Mouse (Mus musculus) kidney, postnatal 36 days (tissue): Measurements from ENCODE around the gene Ttc21b.
"Not testable (repeated sequence)": the region's sequence is repeated elsewhere in the genome, so short reads cannot be mapped to it uniquely, and the experiment has no call there.

Experiments used
- DNase-seq, 2 experiments: peaks; one replicate each; pipeline ENCODE4 v3.0.0; 2021 to 2022; ENCODE audit warnings: mixed read lengths in 2 of 2

Gene Ttc21b

DNA sequence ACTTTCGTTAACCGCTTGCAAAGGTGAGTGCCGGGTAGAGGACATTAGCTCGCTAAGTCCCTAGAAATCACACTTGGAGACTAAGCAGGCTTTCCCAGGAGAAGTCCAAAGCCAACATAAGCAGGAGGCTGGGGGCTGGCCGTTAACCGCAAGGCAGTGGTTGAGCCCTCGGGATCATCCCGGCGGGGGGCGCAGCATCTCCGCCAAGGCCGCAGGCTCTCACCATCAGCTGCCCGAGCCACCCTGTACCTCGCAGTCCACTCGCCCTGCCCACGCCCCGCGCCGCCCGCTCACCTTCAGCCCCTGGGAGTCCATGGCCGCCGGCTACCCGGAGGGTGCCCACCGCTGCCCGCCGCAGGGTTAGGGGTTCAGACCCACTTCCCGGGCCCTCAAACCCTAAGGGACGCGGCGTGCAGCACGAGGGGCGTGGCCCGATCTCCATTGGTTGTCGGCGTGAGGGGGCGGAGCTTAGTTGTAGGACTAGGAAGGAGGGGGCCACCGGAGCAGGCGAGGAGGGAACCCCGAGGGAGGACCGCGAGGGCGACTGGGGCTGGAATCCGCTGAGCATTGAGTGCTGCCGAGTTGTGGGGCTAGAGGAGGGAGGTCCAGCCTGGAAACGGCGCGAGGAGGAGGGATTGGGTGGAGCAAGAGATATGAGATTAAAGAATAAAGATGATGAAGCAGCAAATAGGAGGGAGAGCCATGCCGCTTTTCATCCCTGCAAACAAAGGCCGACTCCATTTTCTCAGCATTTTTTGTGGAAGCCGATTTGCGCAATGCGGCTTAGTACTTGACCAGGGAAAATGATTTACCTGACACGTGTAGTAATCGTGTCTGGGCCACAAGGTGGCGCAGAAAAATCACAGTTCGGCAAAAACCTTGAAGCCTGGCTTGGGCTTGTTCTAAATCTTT, at the start of gene Ttc21b:
Gene Ttc21b, minus strand, starts transcription at position 398 of the 912 bp plus-strand sequence.
- DNase-seq, result peak; percentile 98 to 99

DNA sequence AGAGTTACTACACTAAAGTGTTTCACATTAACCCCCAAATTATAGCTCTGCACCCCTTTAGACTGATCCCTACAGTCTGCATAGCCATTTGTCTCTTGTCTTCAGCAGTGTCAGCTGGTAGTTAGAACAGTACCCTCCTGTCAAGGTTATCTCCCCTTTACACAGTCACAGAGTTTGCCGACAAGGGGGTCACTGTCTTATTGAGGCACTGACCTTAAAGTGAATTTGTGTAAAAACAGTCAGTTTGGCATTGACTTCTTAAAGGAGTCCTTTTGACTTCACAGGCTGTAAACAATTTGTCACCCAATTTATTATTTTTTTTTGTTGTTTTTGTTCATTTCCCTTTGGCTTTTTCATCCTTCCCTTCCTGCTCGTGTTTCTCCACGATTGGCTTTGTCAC, 16.1 kb upstream of the Ttc21b start:
- no peak for DNase-seq

DNA sequence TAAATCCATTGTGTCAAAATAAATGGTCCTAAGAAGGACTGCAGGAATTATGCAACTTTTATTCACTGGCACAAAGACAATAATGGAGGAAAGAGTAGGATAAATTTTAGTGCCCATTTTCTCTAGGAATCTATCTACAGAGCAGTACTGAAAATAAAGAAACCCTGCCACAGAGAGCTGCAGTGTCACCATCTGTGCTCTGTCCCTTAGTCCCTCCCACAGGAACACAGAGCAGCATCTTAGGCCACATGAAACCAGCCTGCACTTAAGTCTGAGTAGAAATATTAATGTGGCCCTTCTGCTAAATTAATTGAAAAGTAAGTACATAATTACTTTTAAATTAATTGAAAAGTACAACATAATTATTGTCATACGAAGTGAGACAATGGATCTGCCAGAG, 12.4 kb downstream of the Ttc21b start:
- no peak for DNase-seq

DNA sequence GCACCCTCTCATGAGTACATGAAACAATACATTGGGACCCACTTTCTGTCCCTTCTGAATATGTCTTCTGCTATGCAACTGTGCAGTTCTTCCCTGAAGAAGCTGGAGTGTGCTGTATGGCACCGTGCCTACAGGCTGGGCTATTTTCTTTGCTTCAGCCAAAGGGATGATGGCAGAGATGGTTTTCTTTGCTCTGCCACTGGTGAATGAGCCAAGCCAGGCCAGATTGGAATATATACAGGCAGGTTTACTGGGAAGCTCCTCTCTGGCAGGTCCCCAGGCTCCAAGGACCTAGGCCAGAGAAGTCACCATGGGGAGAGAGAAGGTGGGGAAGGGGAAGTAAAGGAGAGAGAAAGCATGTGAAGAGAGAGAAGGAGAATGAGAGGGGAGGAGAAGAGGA, 16.1 kb downstream of the Ttc21b start:
- DNase-seq, result no peak

DNA sequence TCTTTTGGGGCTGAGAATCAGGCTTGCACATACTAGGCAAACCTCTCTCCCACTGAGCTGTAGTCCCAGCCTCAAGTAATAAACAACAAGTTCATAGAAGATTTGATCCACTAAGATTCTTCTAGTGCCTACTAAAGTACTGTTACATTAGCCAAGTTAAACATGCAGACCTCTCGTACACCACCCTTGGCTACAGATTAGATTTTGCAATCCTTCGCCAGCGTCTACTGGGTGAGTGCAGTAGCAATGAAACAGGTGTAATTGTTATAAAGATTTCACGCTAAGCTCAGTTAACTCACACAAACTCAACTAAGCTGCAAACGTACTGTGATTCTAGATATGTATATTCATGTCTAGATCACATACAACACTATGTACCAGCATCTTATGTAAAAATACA, 17.5 kb downstream of the Ttc21b start:
- DNase-seq, result no peak

DNA sequence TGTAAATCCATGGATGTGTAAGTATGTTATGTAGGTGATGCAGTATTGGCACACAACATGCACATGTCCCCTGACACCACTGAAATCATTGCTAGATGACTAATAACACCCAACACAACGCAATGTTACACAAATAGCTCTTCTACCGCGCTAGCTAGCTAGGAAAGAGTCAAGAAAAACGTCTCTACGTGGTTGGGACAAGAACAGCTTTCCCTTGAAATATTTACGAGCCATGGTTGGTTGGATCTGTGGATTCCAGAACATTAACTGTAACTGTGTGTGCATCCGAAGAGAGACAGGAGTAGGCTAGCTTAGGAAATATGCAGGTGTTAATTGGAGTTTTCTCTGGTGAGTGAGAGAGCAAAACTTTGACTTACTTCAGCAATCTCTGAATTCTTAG, 35.5 kb downstream of the Ttc21b start:
- no peak for DNase-seq

DNA sequence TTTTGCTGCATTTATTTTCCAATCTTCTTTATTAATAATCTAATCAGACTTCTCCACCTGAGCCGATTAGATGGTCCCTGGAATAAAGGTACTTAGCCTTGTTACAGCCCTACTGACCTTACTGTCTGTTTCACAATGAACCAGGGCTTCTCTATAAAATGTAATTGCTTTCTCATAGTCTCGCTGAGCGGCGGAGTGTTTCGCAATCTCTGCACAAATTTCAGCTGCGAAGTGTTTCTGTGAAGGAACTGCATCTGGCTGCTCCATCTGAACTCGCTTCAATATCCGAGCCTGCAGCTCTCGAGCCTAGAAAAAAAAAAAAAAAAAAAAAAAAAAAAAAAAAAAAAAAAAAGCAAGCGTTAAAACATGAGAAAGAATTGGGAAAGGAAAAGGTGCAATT, 46.5 kb downstream of the Ttc21b start:
- DNase-seq, result no peak

DNA sequence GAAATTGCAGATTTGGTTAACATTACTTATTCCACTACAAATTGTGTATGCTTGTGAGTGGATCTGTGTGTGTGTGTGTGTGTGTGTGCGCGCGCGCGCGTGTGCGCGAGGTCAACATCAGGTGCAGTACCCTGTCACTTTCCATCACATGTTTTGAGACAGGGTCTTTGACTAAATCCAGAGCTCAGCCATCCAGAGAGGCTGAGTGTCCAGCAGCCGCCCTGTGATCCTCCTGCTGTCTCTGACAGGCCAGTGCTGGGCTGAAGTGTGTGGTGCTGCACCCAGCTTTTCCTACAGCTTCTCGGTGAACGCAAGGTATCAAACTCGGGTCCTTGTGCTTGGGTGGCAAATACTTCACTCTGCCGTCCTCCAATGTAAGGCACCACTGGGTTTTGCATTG, 47.1 kb downstream of the Ttc21b start:
- DNase-seq, result no peak

DNA sequence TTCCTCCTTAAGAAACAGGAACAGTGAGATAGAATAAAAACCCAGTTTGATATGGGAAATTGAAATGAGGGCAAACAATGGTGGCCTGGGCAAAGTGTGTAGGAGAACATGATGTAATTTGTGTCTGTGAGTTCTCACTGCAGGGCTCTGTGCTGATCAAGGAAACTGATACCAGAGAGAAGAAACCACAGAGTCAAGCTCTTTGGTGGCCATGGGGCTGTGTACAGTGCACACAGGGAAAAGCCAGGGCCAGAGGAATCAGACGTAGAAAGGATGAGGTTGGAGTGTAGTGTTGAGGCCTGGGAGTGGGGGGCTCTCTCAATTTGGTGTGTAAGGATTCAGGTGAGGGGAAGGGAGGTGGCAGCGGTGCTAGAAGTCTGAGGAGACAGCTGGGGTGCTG, 49.6 kb downstream of the Ttc21b start:
- DNase-seq, result no peak

DNA sequence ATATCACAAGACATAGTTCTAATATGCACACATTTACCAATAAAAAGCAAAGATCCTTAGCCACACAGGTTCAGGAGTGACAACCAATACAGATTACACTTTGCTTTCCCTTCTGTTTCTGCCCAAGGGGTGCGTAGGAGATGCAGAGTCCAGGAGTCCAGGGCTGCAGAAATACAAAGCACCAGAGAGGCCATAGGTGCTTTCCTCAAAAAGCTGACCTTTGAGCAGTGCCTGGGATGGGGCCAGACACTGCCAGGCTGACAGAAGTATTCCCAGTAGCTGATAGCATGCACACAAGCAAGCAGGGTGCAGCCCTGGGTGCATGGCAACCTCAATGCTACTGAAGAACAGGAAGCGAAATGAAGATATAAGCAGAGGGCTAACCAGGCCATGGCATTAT, 52.2 kb downstream of the Ttc21b start:
- peak; percentile 81 to 83 for DNase-seq

DNA sequence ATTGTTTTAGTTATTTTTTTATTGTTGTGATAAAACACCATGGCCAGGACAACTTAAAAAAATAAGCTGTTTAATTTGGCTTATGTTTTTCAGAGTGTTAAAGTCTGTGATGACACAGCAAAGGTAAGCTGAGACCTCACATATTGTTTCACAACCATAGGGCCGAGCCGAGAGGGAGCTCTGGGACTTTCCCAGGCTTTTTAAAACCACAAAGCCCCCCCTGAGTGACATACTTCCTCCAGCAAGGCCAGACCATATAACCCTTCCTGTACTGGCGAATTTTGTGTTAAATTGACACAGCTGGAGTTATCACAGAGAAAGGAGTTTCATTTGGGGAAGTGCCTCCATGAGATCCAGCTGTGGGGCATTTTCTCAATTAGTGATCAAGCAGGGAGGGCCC, 56.2 kb downstream of the Ttc21b start:
- no peak for DNase-seq

DNA sequence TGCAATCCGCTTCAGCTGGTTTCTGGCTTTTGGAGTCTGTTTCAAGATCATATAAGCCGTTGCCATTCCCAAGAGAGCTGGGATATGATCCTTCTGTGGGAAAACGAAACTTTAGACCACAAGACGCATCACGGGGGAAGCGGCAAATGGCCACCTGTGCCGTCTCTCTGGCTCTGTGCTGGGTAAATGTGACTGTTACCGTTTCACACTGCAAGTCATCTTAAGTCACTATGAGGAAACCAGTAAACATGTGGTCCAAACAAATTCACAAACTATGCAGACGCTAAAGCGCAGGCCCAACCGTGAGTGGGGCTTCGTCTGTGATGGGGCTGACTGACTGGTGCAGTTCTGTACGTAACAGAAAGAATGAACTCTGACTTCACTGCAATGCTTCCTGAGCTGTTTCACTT, 64.7 kb downstream of the Ttc21b start:
- no peak for DNase-seq

DNA sequence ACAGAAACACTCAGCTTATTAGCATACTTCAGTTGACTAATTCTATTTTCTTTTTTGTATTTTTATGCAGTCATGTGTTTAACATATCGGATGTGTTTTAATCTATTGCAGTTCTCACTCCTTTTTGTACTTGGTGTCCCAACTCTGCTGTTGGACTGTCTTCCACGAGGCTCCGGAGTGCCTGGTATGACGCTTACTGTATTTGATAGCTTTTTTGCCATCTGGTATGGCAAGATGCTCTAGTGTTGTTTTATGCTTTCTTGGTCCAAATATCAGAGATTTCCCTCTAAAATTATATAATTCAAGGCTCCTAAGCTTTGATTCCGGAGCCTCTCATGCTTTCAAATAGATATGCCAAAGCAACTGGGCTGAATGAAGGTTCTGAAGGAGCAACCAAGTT, 66.3 kb downstream of the Ttc21b start:
- no peak for DNase-seq

DNA sequence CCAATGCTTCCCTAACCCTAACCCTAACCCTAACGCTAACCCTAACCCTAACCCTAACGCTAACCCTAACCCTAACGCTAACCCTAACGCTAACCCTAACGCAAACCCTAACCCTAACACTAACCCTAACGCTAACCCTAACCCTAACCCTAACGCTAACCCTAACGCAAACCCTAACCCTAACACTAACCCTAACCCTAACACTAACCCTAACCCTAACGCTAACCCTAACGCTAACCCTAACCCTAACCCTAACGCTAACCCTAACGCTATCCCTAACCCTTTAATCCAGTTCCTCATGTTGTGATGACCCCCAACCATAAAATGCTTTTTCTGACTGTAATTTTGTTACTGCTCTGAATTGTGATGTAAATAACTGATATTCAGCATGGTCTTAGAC, 67.2 kb downstream of the Ttc21b start:
- DNase-seq, result not testable (repeated sequence)

DNA sequence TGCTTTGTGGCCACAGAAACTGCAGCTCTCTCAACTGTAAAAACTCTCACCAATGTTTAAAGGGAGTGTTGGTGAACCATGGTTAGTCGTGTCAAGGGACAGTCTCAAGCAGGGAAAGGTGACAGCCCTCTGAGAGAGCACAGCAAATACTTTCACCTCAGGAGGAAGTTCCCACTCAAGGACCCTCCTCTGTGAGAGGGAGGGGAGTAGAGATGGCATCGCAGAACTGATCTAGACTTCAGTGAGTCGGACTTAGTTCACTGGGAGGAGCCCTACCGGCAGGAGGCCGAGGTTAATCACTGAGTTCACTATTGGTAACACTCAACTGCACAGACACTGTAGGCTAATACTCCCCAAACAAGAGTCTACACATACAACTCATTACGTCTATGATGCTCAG, 68.9 kb downstream of the Ttc21b start:
- peak; percentile 17 to 37 for DNase-seq

DNA sequence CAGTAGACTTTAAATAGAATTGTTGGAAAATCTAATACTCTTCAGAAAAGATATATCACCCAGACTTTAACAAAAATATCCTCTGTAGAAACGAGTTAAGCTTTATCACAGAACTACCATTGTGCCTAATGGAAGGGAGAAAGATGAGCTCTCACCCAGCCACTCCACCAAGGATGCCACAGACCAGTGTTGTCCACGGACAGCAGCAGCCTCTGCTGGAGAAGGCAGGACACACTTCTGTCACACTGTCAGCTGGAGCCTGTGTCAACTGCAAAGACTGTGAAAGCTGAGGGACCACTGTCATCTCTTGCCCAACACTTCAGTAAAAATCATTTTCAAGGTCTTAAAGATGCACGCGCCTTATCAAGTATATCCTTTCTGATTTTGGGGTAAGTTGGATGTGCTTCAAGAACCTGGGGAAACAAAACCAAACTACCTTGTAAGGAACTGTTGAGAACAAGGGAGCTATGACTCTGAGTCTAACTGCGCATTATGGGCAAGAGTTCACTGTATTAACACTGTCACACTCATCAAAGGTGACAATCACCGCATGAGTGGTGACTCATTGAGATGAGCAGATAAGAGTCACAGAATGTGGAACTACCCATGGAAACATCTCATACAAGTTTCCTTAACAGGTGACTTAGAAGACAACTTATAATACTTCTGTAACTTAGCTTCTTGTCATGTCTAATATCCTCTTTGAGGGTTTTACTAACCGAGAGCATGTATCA, 71.8 kb downstream of the Ttc21b start:
- peak; percentile 27 to 59 for DNase-seq

DNA sequence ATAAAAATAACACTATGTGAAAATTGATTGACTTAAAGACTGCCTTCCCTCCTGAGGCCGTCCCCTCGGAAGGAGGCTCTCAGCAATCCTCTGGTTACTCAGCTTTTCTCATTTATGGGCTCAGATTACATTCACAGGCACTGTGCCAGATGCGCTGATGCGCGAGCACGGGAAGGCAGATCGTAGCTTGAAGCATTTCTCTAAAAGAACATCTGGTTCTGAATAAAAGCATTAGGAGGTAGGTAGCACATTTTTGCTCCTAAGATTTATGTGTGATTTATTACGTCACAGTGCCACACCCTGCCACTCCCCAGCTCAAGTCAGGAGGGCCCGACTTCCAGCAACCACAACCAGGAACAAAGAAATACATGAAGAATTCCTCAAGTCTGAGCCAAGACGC, 76.1 kb downstream of the Ttc21b start:
- DNase-seq, result peak; percentile 58 to 76

DNA sequence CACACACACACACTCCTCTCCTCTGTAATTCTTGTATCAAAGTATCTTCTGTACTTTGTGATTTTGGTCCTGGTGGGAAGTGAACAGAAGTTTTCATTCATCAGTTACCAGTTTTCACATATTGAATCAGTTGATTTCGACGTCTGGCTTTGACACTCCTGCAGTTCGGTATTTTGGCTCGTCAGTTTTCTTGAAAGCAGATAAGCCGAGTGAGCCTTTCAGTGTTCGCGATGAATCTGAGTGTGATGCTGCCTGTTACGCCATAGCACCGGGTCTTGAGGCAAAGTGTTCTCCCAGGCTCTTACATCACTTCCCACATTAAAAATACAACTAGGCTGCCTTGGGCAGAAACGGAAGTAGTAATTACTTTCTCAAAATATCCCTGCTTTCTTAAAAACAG, 76.6 kb downstream of the Ttc21b start:
- no peak for DNase-seq

DNA sequence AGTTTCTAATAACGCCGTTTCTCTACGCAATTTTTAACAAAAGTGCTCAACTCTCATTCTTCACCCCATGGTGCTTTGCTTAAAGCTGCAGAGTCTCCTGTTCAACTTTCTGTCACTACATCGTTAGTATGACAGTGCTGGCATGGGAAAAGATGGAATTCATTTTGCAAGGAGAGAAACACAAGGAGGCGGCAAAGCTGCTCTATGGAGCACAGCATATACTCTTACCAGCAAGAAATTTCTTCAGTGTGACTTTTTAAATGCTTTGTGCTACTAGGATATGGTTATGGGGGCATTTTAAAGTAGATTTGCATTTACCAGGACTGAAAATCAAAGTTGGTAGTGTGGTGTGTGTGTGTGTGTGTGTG, 77.6 kb downstream of the Ttc21b start:
- no peak for DNase-seq

DNA sequence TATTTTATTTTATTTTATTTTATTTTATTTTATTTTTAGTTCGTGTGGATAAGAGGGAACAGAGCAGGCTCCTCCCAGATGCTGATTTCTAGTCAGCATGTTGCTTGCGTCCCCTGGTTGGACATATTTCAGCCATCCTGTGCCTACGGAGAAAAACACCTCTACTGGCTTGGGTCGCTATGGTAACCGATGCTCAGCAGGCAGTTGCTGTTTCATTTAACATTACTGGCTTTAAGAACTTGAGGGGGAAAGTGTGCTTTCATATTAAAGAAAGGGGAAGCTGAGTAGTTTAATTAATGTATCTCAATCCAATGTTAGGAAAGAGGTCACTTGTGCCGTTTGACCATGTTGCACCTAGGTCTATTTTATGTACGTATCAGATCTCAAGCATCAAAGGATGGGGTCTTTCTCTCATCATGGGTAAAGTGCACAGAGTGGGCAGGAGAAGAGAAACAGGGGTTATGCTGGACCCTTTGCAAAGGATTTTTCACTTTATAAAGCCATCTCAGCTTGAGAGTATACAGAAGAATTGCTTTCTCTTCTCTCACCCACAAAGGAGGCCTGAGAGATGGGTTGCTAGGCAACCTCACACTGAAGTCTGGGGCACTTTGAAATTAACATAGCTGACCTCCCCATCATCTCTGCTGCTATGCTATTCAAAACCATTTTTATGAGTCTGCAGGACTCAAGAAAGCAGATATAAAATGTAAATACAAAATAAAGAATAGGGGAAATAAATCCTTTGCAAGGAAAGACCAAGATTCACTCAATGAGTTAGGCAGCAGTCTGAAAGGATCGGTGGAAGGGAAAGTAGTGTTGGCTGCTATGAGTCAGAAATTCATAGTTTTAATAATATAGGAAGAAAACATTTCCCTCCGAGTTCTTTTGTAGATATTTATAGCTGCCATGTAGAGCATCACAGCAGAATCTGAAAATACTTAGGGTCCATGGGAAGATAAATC, 78.2 kb downstream of the Ttc21b start:
- DNase-seq, result no peak

DNA sequence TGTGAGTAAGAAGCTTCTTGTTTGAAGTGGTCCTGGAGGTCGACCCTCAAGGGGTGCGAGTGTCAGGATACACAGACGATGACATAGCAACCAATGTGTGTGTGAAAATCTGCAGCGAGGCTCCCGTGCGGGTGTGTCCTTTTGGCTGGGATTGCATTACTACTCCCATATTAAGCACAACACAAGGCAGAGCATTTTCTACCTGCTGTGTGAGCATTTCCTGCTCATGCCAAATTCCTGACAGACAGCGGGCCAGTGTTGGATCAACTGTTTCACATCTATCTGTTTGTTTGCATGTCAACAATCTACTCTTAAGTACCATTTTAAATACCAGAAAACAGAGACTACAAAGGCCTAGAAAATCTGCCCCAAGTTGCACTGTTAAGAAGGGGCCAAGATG, 79.4 kb downstream of the Ttc21b start:
- no peak for DNase-seq

DNA sequence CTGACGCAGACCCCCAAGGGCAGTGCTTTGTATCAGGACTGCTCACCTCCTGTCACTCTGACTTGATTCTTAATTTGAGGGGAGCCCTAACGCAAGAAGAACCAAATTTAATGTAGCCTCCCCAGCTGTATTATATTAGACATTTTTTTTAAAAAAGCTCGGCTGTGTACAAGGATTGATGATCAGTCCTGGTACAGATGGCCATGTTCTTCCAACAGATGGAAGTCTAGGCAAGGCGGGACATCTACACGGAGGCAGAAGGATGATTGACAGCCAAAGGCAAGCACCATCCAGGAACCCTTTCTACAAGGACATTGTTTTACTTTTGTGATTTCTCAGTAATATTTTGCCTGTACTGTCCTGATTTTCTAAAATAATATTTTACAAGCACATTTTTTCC, 83.3 kb downstream of the Ttc21b start:
- no peak for DNase-seq

DNA sequence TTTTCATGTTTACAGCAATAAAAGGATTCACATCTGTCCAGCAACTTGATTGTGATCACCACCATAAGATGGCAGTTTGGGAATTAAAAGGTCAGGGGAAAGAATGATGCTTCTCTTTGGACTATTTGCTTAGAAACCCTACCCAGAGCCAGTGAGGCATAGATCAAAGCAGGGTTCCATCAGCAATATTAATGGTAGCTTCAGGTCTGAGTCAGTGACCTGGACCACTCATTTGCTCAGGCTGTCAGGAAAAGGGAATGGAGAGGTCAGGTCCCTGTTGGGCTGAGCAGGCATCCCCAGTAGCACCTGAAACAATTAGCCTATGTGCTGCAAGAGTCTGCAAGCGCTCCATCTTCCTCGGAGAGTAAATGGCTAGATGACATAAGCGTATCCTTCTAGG, 84.8 kb downstream of the Ttc21b start:
- no peak for DNase-seq
